In the genomic region with DNA sequence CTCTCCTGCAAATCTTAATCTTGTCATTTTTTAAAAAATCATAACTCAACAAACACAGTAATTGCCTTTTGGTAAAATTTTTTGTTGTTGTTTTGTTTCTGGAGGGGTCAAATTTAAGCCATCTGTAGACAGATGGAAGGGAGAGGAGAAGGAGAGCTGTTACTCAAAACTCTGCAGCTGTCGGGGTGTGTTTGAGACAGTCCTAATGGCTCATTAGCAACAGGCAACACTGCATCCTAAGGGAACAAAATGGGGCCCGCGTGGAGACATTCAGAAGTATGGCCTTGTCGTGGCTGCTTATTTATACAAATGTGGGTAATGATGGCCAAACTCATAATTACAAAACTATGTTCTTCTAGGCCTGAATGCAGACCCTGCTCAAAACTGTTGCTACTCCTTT, we compare ENCODE assay signal across 14 mouse cellular contexts.
DNase-seq lines count a peak whose midpoint lies in the region; ATAC-seq lines count a peak whose summit lies in the region.
"Had no signal": no experiment of that assay in that cellular context is flagged by ENCODE, and none has a peak within 500 bp of the region (broad histone marks: within the 10 kb centered on the region; RNA-seq: fewer than 3 reads in every experiment).

No protein-coding gene starts in this region.

- no peak for ATAC-seq in erythroid progenitor cell, adult 5-6 weeks (replicated peaks; ENCODE audit: low FRiP score, poor library complexity, severe bottlenecking)
- ATAC-seq: forebrain, embryonic 16.5 days had no signal

- DNase-seq in retina, embryonic 14.5 days (ENCODE audit: low spot score), result peak; percentile 9
- no peak for DNase-seq in retina, postnatal 1 day
- peak; percentile 59 for DNase-seq in lung, postnatal 10 days
- peak; percentile 32 to 68 for DNase-seq in lung, postnatal 4 days
- DNase-seq in ovary, adult 18-20 months (ENCODE audit: low spot score), result no peak
- DNase-seq in urinary bladder, postnatal 10 days (ENCODE audit: low spot score), result no peak
- DNase-seq: adrenal gland, postnatal 25 days; cerebellum, adult 18-20 months; cerebellum, postnatal 10 days; gastrocnemius, postnatal 14 days; heart, adult 2 months; heart, postnatal 14 days had no signal

Comparison
In these comparisons a context has a peak if more than half of its experiments do, and no peak if none do; other contexts are left out.
1. DNase-seq: peak in retina, embryonic 14.5 days (single experiment), lung, postnatal 10 days (single experiment) and lung, postnatal 4 days (2 of 2); none in retina, postnatal 1 day (single experiment), ovary, adult 18-20 months (single experiment) and urinary bladder, postnatal 10 days (single experiment).